8 mouse cellular contexts compared by ENCODE assay signal in genomic region chr16:85549971-85550567, GRCm38 (mm10). TPM values are rescaled to one million over a fixed set of nuclear protein-coding genes. Genes with fewer than 3 reads are reported as not detected.
DNase-seq lines count a peak whose midpoint lies in the region; ATAC-seq and TF ChIP-seq lines count a peak whose summit lies in the region.

No protein-coding gene starts in this region.

- no peaks in the 10 kb centered on the region for H3K9me3 ChIP-seq in heart, embryonic 12.5 days (replicated peaks)
- H3K9me3 ChIP-seq in kidney, embryonic 16.5 days (ENCODE audit: low read length), result no peaks in the 10 kb centered on the region

- peak overlapping the region; percentile 74 for H3K4me2 ChIP-seq in heart, embryonic 12.5 days
- H3K4me2 ChIP-seq in kidney, embryonic 16.5 days (replicated peaks; ENCODE audit: low read depth, low read length), result peak overlapping the region; percentile 75

- ATAC-seq in heart, embryonic 12.5 days (ENCODE audit: insufficient number of reproducible peaks, low FRiP score), result peak; percentile 66
- peak; percentile 89 for ATAC-seq in kidney, embryonic 16.5 days (ENCODE audit: low FRiP score, low TSS enrichment)
- no peak for ATAC-seq in frontal cortex, adult (ENCODE audit: low TSS enrichment)

- H3K27me3 ChIP-seq in cerebellum, adult 2 months (ENCODE audit: control insufficient read depth, insufficient read depth, low read length), result no peaks in the 10 kb centered on the region
- no peaks in the 10 kb centered on the region for H3K27me3 ChIP-seq in heart, embryonic 12.5 days (replicated peaks)
- no peaks in the 10 kb centered on the region for H3K27me3 ChIP-seq in kidney, embryonic 16.5 days (ENCODE audit: insufficient read depth, low read length)
- no peaks in the 10 kb centered on the region for H3K27me3 ChIP-seq in testis, adult 2 months (ENCODE audit: control insufficient read depth, insufficient read depth, low read length)

- H3K36me3 ChIP-seq in heart, embryonic 12.5 days, result no peaks in the 10 kb centered on the region
- no peaks in the 10 kb centered on the region for H3K36me3 ChIP-seq in kidney, embryonic 16.5 days (ENCODE audit: insufficient read depth, low read length)
- H3K36me3 ChIP-seq in testis, adult 2 months (ENCODE audit: control insufficient read depth, insufficient read depth, low read length), result no peaks in the 10 kb centered on the region

- H3K9ac ChIP-seq in heart, embryonic 12.5 days, result peak overlapping the region; percentile 75
- peak overlapping the region; percentile 74 for H3K9ac ChIP-seq in kidney, embryonic 16.5 days (replicated peaks; ENCODE audit: low read length)

- H3K27ac ChIP-seq in cerebellum, adult 2 months (ENCODE audit: insufficient read depth, low read length), result no peak overlapping the region
- peak overlapping the region; percentile 89 for H3K27ac ChIP-seq in cortical plate, adult 2 months (ENCODE audit: insufficient read depth, low read length)
- H3K27ac ChIP-seq in heart, embryonic 12.5 days (ENCODE audit: poor library complexity, severe bottlenecking), result 0 out of 2 replicates have a peak overlapping the region, but pooled peaks have one; percentile 5
- H3K27ac ChIP-seq in kidney, embryonic 16.5 days (ENCODE audit: low read length), result peak overlapping the region; percentile 52; the same call in 1 of the 2 replicates
- no peak overlapping the region for H3K27ac ChIP-seq in testis, adult 2 months (ENCODE audit: control insufficient read depth, insufficient read depth, low read depth, low read length)

- 4% methylated on average over 25 of the region's 25 CpGs for WGBS in cerebellum, adult 2 months
- under 1% methylated on average over 25 of the region's 25 CpGs for WGBS in heart, embryonic 12.5 days
- 2% methylated on average over 25 of the region's 25 CpGs for WGBS in kidney, embryonic 16.5 days

- no peak for TF ChIP-seq CTCF in cerebellum, adult 2 months (IDR thresholded peaks at IDR 0.05; ENCODE audit: borderline replicate concordance, insufficient read depth, low read depth, low read length)
- TF ChIP-seq CTCF in cortical plate, adult 2 months (IDR thresholded peaks at IDR 0.05; ENCODE audit: extremely low read depth, insufficient read depth, low read length), result no peak
- TF ChIP-seq CTCF in testis, adult 2 months (IDR thresholded peaks at IDR 0.05; ENCODE audit: control insufficient read depth, insufficient read depth, insufficient replicate concordance, low read depth, low read length), result no peak

- DNase-seq in cerebellum, adult 2 months, result no peak
- no peak for DNase-seq in cerebellum, adult 11 months
- DNase-seq in lung, postnatal 14 days, result peak; percentile 59

- peak overlapping the region; percentile 15 for H3K4me3 ChIP-seq in cerebellum, adult 2 months (replicated peaks; ENCODE audit: insufficient read depth, low read depth, low read length)
- H3K4me3 ChIP-seq in cortical plate, adult 2 months (ENCODE audit: insufficient read depth, low read length), result 0 out of 2 replicates have a peak overlapping the region, but pooled peaks have one; percentile 23
- H3K4me3 ChIP-seq in heart, embryonic 12.5 days, result peak overlapping the region; percentile 56
- peak overlapping the region; percentile 57 for H3K4me3 ChIP-seq in kidney, embryonic 16.5 days (ENCODE audit: low read length)
- H3K4me3 ChIP-seq in testis, adult 2 months (ENCODE audit: control insufficient read depth, low read depth, low read length), result peak overlapping the region; percentile 27

- no peak for TF ChIP-seq POLR2A in cerebellum, adult 2 months (IDR thresholded peaks at IDR 0.05; ENCODE audit: borderline replicate concordance, insufficient read depth, low read length)
- TF ChIP-seq POLR2A in cortical plate, adult 2 months (IDR thresholded peaks at IDR 0.05; ENCODE audit: extremely low read depth, insufficient read depth, low read length), result no peak
- no peak for TF ChIP-seq POLR2A in testis, adult 2 months (IDR thresholded peaks at IDR 0.05; ENCODE audit: control insufficient read depth, low read depth, low read length)

- H3K4me1 ChIP-seq in cerebellum, adult 2 months (ENCODE audit: control insufficient read depth, insufficient read depth, low read length), result no peaks in the 10 kb centered on the region
- no peaks in the 10 kb centered on the region for H3K4me1 ChIP-seq in cortical plate, adult 2 months (ENCODE audit: control insufficient read depth, insufficient read depth, low read length)
- H3K4me1 ChIP-seq in heart, embryonic 12.5 days (replicated peaks), result no peaks in the 10 kb centered on the region
- 0 out of 2 replicates have a peak, but pooled peaks cover 5% of the 10 kb centered on the region for H3K4me1 ChIP-seq in kidney, embryonic 16.5 days (ENCODE audit: insufficient read depth, low read length)
- peaks cover 7% of the 10 kb centered on the region for H3K4me1 ChIP-seq in testis, adult 2 months (ENCODE audit: control insufficient read depth, insufficient read depth, low read length)

RNA-seq across cellular contexts. Expression of gene Cyyr1, which starts 3.1 kb away (rescaled TPM):
- 3.8 and 3.9 TPM in 2 replicates for polyA plus RNA-seq in cerebellum, adult 2 months (2012; rRNA removed)
- polyA plus RNA-seq in cortical plate, adult 2 months (2012; rRNA removed), result 4.6 and 5.1 TPM in 2 replicates
- 3.4 and 4.3 TPM in 2 replicates for polyA plus RNA-seq in heart, embryonic 12.5 days (2016; fragmentation: Nextera tagmentation; extraction: Ambion mirVana)
- polyA plus RNA-seq in kidney, embryonic 16.5 days (2015; fragmentation: Nextera tagmentation; extraction: Ambion mirVana), result 6.4 and 7.1 TPM in 2 replicates
- 2.8 and 2.9 TPM in 2 replicates for polyA plus RNA-seq in testis, adult 2 months (2012; rRNA removed)

Comparison
In these comparisons a context has a peak if more than half of its experiments do, and no peak if none do; other contexts are left out.
1. H3K27ac ChIP-seq: peak in cortical plate, adult 2 months (single experiment), heart, embryonic 12.5 days (single experiment) and kidney, embryonic 16.5 days (single experiment); none in cerebellum, adult 2 months (single experiment) and testis, adult 2 months (single experiment).
2. Peak in every context shown above with its lines, with median percentiles within 50 percentile points of each other: H3K4me3 ChIP-seq.